In genomic region chr2:118844427-118844826, GRCm38 (mm10) we compare ENCODE assay signal across 24 mouse cellular contexts.
"Had no signal": no experiment of that assay in that cellular context is flagged by ENCODE, and none has a peak within 500 bp of the region (broad histone marks: within the 10 kb centered on the region; RNA-seq: fewer than 3 reads in every experiment).

No protein-coding gene starts in this region.

- H3K9ac ChIP-seq: heart, embryonic 12.5 days; hindbrain, embryonic 12.5 days; hindbrain, embryonic 14.5 days; intestine, embryonic 15.5 days; limb, embryonic 13.5 days; limb, embryonic 15.5 days; liver, embryonic 12.5 days; liver, embryonic 14.5 days had no signal

- DNase-seq: gastrocnemius, adult 2 months; gastrocnemius, postnatal 10 days; gastrocnemius, postnatal 25 days; heart, adult 18-20 months; heart, postnatal 10 days; heart, postnatal 4 days; layer of hippocampus, adult 9-11 months; layer of hippocampus, postnatal 36 days; left cerebral cortex, postnatal 4 days; lung, adult 18-20 months had no signal

- H3K27ac ChIP-seq: gastrocnemius, adult 2 months; heart, embryonic 10.5 days; hindbrain, embryonic 10.5 days; hindbrain, embryonic 12.5 days; hindbrain, embryonic 14.5 days; intestine, embryonic 15.5 days; limb, embryonic 13.5 days; limb, embryonic 15.5 days; liver, embryonic 12.5 days; liver, embryonic 14.5 days had no signal

- H3K4me3 ChIP-seq: gastrocnemius, adult 2 months; heart, embryonic 10.5 days; heart, embryonic 12.5 days; hindbrain, embryonic 10.5 days; hindbrain, embryonic 12.5 days; intestine, embryonic 15.5 days; limb, embryonic 13.5 days; limb, embryonic 15.5 days; liver, embryonic 12.5 days had no signal

- H3K27me3 ChIP-seq: heart, embryonic 12.5 days; hindbrain, embryonic 12.5 days; intestine, embryonic 15.5 days; limb, embryonic 13.5 days; limb, embryonic 15.5 days had no signal

- ATAC-seq: forebrain, embryonic 16.5 days; hindbrain, embryonic 16.5 days; inflammation-experienced regulatory T-cells, adult 6 months; intestine, embryonic 15.5 days; intestine, postnatal 0 days; liver, embryonic 12.5 days had no signal

- H3K4me2 ChIP-seq: heart, embryonic 12.5 days; hindbrain, embryonic 12.5 days; hindbrain, embryonic 14.5 days; intestine, embryonic 15.5 days; limb, embryonic 13.5 days; limb, embryonic 15.5 days; liver, embryonic 12.5 days had no signal

- H3K4me1 ChIP-seq: hindbrain, embryonic 12.5 days; intestine, embryonic 15.5 days; limb, embryonic 15.5 days had no signal

- H3K9me3 ChIP-seq: heart, embryonic 10.5 days; heart, embryonic 12.5 days; hindbrain, embryonic 10.5 days; hindbrain, embryonic 12.5 days; intestine, embryonic 15.5 days; limb, embryonic 15.5 days had no signal

- H3K36me3 ChIP-seq: heart, embryonic 10.5 days; heart, embryonic 12.5 days; hindbrain, embryonic 10.5 days; hindbrain, embryonic 12.5 days; intestine, embryonic 15.5 days; limb, embryonic 13.5 days; limb, embryonic 15.5 days; liver, embryonic 12.5 days had no signal
